ENCODE assay signal across 9 mouse cellular contexts in genomic region chr3:79813814-79814490, GRCm38 (mm10). TPM values are rescaled to one million over a fixed set of nuclear protein-coding genes. Genes with fewer than 3 reads are reported as not detected.
A peak's percentile ranks its signal among the peaks of the same experiment; 100 is the strongest.
DNase-seq lines count a peak whose midpoint lies in the region; ATAC-seq and TF ChIP-seq lines count a peak whose summit lies in the region.
"Had no signal": no experiment of that assay in that cellular context is flagged by ENCODE, and none has a peak within 500 bp of the region (broad histone marks: within the 10 kb centered on the region; RNA-seq: fewer than 3 reads in every experiment).

No protein-coding gene starts in this region.

- H3K36me3 ChIP-seq in ES-Bruce4 (ENCODE audit: control insufficient read depth, insufficient read depth, low read length, poor library complexity, severe bottlenecking) = no peaks in the 10 kb centered on the region; the same call in 1 of the 2 replicates
- H3K36me3 ChIP-seq in forebrain, embryonic 10.5 days (replicated peaks) = no peaks in the 10 kb centered on the region
- H3K36me3 ChIP-seq in lung, postnatal 0 days (ENCODE audit: insufficient read depth, low read length) = no peaks in the 10 kb centered on the region
- H3K36me3 ChIP-seq: liver, embryonic 15.5 days had no signal

- peak; percentile 45 for DNase-seq in c-Kit-negative CD71-positive TER-119-positive erythroid progenitor cells, embryonic 14.5 days (ENCODE audit: low read depth, low spot score)
- peak; percentile 68 for DNase-seq in forebrain, embryonic 10.5 days (ENCODE audit: extremely low spot score, low spot score)
- DNase-seq in heart, postnatal 4 days = peak; percentile 82
- peak; percentile 67 to 91 for DNase-seq in layer of hippocampus, adult 8-10 months (ENCODE audit: low spot score in 2 of 2)
- peak; percentile 59 for DNase-seq in lung, postnatal 0 days (ENCODE audit: low spot score)
- DNase-seq in retina, embryonic 14.5 days (ENCODE audit: low spot score) = peak; percentile 84
- peak; percentile 82 for DNase-seq in thymus, postnatal 4 days

- TF ChIP-seq CTCF in ES-Bruce4 (IDR thresholded peaks at IDR 0.05; ENCODE audit: low read depth, low read length) = peak; percentile 93
- TF ChIP-seq CTCF in lung, postnatal 0 days (IDR thresholded peaks at IDR 0.05) = peak; percentile 92

- no peak overlapping the region for H3K9ac ChIP-seq in ES-Bruce4 (ENCODE audit: low read depth, poor library complexity, severe bottlenecking)
- no peak overlapping the region for H3K9ac ChIP-seq in lung, postnatal 0 days (replicated peaks; ENCODE audit: low read depth)
- H3K9ac ChIP-seq: liver, embryonic 15.5 days had no signal

- WGBS in forebrain, embryonic 10.5 days = 33% methylated on average over 19 of the region's 19 CpGs
- WGBS in lung, postnatal 0 days = 31% methylated on average over 19 of the region's 19 CpGs

- H3K27ac ChIP-seq in ES-Bruce4 (ENCODE audit: insufficient read depth, low read length) = no peak overlapping the region
- no peak overlapping the region for H3K27ac ChIP-seq in forebrain, embryonic 10.5 days
- H3K27ac ChIP-seq in lung, postnatal 0 days (ENCODE audit: low read length) = no peak overlapping the region
- H3K27ac ChIP-seq: liver, embryonic 15.5 days had no signal

- no peak overlapping the region for H3K4me3 ChIP-seq in ES-Bruce4 (ENCODE audit: low read depth, low read length)
- H3K4me3 ChIP-seq in forebrain, embryonic 10.5 days = no peak overlapping the region
- no peak overlapping the region for H3K4me3 ChIP-seq in lung, postnatal 0 days (ENCODE audit: low read depth, low read length)
- H3K4me3 ChIP-seq: liver, embryonic 15.5 days had no signal

- no peak for TF ChIP-seq POLR2A in ES-Bruce4 (IDR thresholded peaks at IDR 0.05; ENCODE audit: insufficient read depth, low read length)

- peak; percentile 57 for ATAC-seq in lung, postnatal 0 days

- no peak overlapping the region for H3K4me2 ChIP-seq in lung, postnatal 0 days (replicated peaks; ENCODE audit: low read depth, low read length)
- H3K4me2 ChIP-seq: liver, embryonic 15.5 days had no signal

- H3K9me3 ChIP-seq in ES-Bruce4 (replicated peaks; ENCODE audit: control insufficient read depth, insufficient read depth, low read length, poor library complexity, severe bottlenecking) = no peaks in the 10 kb centered on the region
- no peaks in the 10 kb centered on the region for H3K9me3 ChIP-seq in forebrain, embryonic 10.5 days
- H3K9me3 ChIP-seq in lung, postnatal 0 days (ENCODE audit: low read length) = no peaks in the 10 kb centered on the region
- H3K9me3 ChIP-seq: liver, embryonic 15.5 days had no signal

- no peak for TF ChIP-seq EP300 in ES-Bruce4 (IDR thresholded peaks at IDR 0.05; ENCODE audit: insufficient read depth, low read depth, low read length)
- no peak for TF ChIP-seq EP300 in lung, postnatal 0 days (IDR thresholded peaks at IDR 0.05)

- no peaks in the 10 kb centered on the region for H3K27me3 ChIP-seq in ES-Bruce4 (ENCODE audit: control insufficient read depth, insufficient read depth, low read length, poor library complexity, severe bottlenecking)
- no peaks in the 10 kb centered on the region for H3K27me3 ChIP-seq in forebrain, embryonic 10.5 days (ENCODE audit: poor library complexity, severe bottlenecking)
- H3K27me3 ChIP-seq in lung, postnatal 0 days (replicated peaks; ENCODE audit: insufficient read depth, low read length) = no peaks in the 10 kb centered on the region
- H3K27me3 ChIP-seq: liver, embryonic 15.5 days had no signal

- H3K4me1 ChIP-seq in ES-Bruce4 (ENCODE audit: control insufficient read depth, insufficient read depth, low read length) = no peaks in the 10 kb centered on the region
- 0 out of 2 replicates have a peak, but pooled peaks cover 2% of the 10 kb centered on the region for H3K4me1 ChIP-seq in forebrain, embryonic 10.5 days
- H3K4me1 ChIP-seq in lung, postnatal 0 days (ENCODE audit: insufficient read depth, low read depth, low read length) = no peaks in the 10 kb centered on the region
- H3K4me1 ChIP-seq: liver, embryonic 15.5 days had no signal

RNA-seq across cellular contexts. Expression of gene Tmem144, which starts 38.6 kb away (rescaled TPM):
- polyA plus RNA-seq in ES-Bruce4 (2011; ENCODE audit: insufficient read depth, insufficient read length, low read depth, missing spikeins) = 15.8 and 17.0 TPM in 2 replicates
- polyA plus RNA-seq in forebrain, embryonic 10.5 days (2016; fragmentation: Nextera tagmentation; extraction: Ambion mirVana) = 3.7 and 4.1 TPM in 2 replicates
- total RNA-seq in heart, postnatal 4 days (2021) = 10 to 100 TPM; 10.4 to 10.6 TPM
- 10 to 100 TPM; 17.0 to 25.2 (median 21.8) TPM for total RNA-seq in layer of hippocampus, adult 8-10 months (2022)
- polyA plus RNA-seq in lung, postnatal 0 days (2015; fragmentation: Nextera tagmentation; extraction: Ambion mirVana) = 4.4 and 4.8 TPM in 2 replicates
